Mouse (Mus musculus) heart, adult 2 months (tissue): Measurements from ENCODE around the gene Tbcc.

Source experiments
- CTCF ChIP-seq: fragments of 200-600 bp; IDR thresholded peaks from 2 replicates; pipeline ENCODE4 v1.8.1; 2022; ENCODE audit warnings: antibody characterized with exemption, mild to moderate bottlenecking, moderate library complexity
- POLR2A ChIP-seq: fragments of 200-500 bp; IDR thresholded peaks from 2 replicates; pipeline ENCODE4 v1.6.1; 2011; ENCODE audit warnings: mild to moderate bottlenecking, low read depth, low read length, control low read depth; ENCODE audit not compliant: insufficient read depth

GRCm38 (mm10) chr17:46885218-46885909 lies 5.1 kb upstream of the Tbcc start:
- TF ChIP-seq CTCF (no peak), POLR2A (no peak)
